Mouse (Mus musculus): ENCODE results near the gene Rhoc. TPM values are rescaled to one million over a fixed set of nuclear protein-coding genes. Genes with fewer than 3 reads are reported as not detected.

Gene Rhoc
- polyA plus RNA-seq, 1 experiment from 2014 or later, result 102 TPM

- H3K9me3 ChIP-seq, result no peaks in the 10 kb centered on the region
- H3K36me3 ChIP-seq, result peaks cover 19% of the 10 kb centered on the region
- no peak overlapping the region for H3K4me3 ChIP-seq
- H3K9ac ChIP-seq, result no peak overlapping the region
- no peak for ATAC-seq (ENCODE audit: low FRiP score, low read depth)
- WGBS, result 84% methylated on average over 3 of the region's 3 CpGs
- H3K4me1 ChIP-seq, result peaks cover 6% of the 10 kb centered on the region; the same call in 1 of the 2 replicates
- H3K27ac ChIP-seq, result no peak overlapping the region
- no peak overlapping the region for H3K4me2 ChIP-seq (replicated peaks)
- no peaks in the 10 kb centered on the region for H3K27me3 ChIP-seq (replicated peaks)
Measured at GRCm38 (mm10) chr3:104822413-104822812, 34.2 kb downstream of the Rhoc start.

DNA sequence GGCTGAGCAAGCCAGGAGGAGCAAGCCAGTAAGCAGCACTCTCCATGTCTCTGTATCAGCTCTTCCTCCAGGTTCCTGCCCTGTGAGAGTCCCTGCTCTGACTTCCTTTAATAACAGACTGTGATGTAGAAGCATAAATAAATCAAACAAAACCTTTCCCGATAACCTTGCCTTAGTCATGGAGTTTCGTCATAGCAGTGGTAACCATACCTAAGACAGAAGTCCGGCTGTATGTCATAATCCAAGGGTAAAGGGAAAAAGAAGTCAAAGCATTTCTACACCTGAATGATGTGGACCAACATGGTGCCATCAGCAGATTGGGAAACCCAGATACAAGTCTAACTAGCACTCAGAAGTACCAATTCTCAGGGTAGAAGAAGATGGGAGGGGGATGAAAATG, 47.6 kb downstream of the Rhoc start:
- Histone ChIP-seq H3K27me3 (replicated peaks) (no peaks in the 10 kb centered on the region), H3K36me3 (peaks cover 46% of the 10 kb centered on the region), H3K9ac (no peak overlapping the region), H3K4me2 (replicated peaks) (no peak overlapping the region), H3K4me3 (no peak overlapping the region), H3K4me1 (no peaks in the 10 kb centered on the region), H3K27ac (no peak overlapping the region), H3K9me3 (no peaks in the 10 kb centered on the region)
- no peak for ATAC-seq (ENCODE audit: low FRiP score, low read depth)
- WGBS, result over 99% methylated on average over 3 of the region's 3 CpGs

DNA sequence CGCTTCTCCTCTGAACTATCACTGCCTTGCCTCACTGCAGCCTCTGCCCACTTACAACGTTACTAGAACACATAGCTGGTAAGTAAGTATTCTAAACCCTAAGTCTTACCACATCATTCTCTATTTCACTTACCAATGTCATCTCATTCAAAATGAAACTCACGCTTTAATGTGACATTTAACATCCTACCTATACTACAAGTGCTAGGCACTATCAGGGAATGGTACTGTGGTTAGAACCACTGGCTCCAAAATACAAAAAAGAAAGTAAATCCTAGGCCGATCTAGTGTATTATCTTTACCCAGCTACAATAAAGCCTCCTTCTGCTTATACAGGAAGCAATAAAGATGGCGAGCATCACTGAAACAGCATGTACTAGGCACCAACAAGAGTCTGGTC, 52.9 kb downstream of the Rhoc start:
- Histone ChIP-seq H3K4me1 (no peaks in the 10 kb centered on the region), H3K9me3 (no peaks in the 10 kb centered on the region), H3K9ac (no peak overlapping the region), H3K36me3 (peaks cover 45% of the 10 kb centered on the region), H3K27me3 (replicated peaks) (no peaks in the 10 kb centered on the region), H3K27ac (no peak overlapping the region), H3K4me3 (no peak overlapping the region), H3K4me2 (replicated peaks) (no peak overlapping the region)
- no peak for ATAC-seq (ENCODE audit: low FRiP score, low read depth)
- WGBS, result 97% methylated on average over 5 of the region's 5 CpGs

Other genes starting within 250 kb of the Rhoc start
- gene Slc16a1, start 149.7 kb upstream of the Rhoc start, polyA plus RNA-seq (2016; fragmentation: Nextera tagmentation; extraction: Ambion mirVana), result 17.9 and 21.3 TPM in 2 replicates
- 1.2 and 1.5 TPM in 2 replicates for gene Ppm1j, start 7.3 kb upstream of the Rhoc start, polyA plus RNA-seq (2016; fragmentation: Nextera tagmentation; extraction: Ambion mirVana)
- gene Fam19a3, start 6.5 kb upstream of the Rhoc start, polyA plus RNA-seq (2016; fragmentation: Nextera tagmentation; extraction: Ambion mirVana), result not detected in 2 replicates
- 18.5 and 26.8 TPM in 2 replicates for gene Mov10, start 30.2 kb downstream of the Rhoc start, polyA plus RNA-seq (2016; fragmentation: Nextera tagmentation; extraction: Ambion mirVana)
- gene St7l, start 75.6 kb downstream of the Rhoc start, polyA plus RNA-seq (2016; fragmentation: Nextera tagmentation; extraction: Ambion mirVana), result 40.5 and 43.2 TPM in 2 replicates
- 203 and 216 TPM in 2 replicates for gene Capza1, start 76.1 kb downstream of the Rhoc start, polyA plus RNA-seq (2016; fragmentation: Nextera tagmentation; extraction: Ambion mirVana)
- 0.70 and 0.72 TPM in 2 replicates for gene Wnt2b, start 173.5 kb downstream of the Rhoc start, polyA plus RNA-seq (2016; fragmentation: Nextera tagmentation; extraction: Ambion mirVana)

Data from neural tube, embryonic 12.5 days (tissue).